Mouse (Mus musculus): ENCODE data around the gene 6430571L13Rik. TPM values are rescaled to one million over a fixed set of nuclear protein-coding genes. Genes with fewer than 3 reads are reported as not detected.

The 6430571L13Rik gene
- polyA plus RNA-seq, 1 experiment = 1.2 TPM

- WGBS = under 1% methylated on average over 31 of the region's 31 CpGs
These were observed 43.9 kb upstream of the 6430571L13Rik start for GRCm38 (mm10) chr9:107296501-107296965.

GRCm38 (mm10) chr9:107297059-107297458 lies 43.3 kb upstream of the 6430571L13Rik start:
- no peak for TF ChIP-seq CTCF (IDR thresholded peaks at IDR 0.05; ENCODE audit: borderline replicate concordance, control insufficient read depth, extremely low read depth, insufficient read depth, low read length, poor library complexity)
- no peak for TF ChIP-seq POLR2A (IDR thresholded peaks at IDR 0.05; ENCODE audit: control insufficient read depth, extremely low read depth, insufficient read depth, low read length, poor library complexity)
- Histone ChIP-seq H3K27ac (ENCODE audit: control insufficient read depth, insufficient read depth, low read length) (peak overlapping the region; percentile 13; the same call in 1 of the 2 replicates), H3K4me3 (ENCODE audit: control insufficient read depth, insufficient read depth, low read length) (peak overlapping the region; percentile 84), H3K36me3 (ENCODE audit: control insufficient read depth, insufficient read depth, low read length) (no peaks in the 10 kb centered on the region), H3K4me1 (replicated peaks; ENCODE audit: control insufficient read depth, insufficient read depth, low read length) (peaks cover 13% of the 10 kb centered on the region), H3K27me3 (ENCODE audit: control insufficient read depth, insufficient read depth, low read length) (no peaks in the 10 kb centered on the region; the same call in 1 of the 2 replicates)
- WGBS = 2% methylated on average over 16 of the region's 16 CpGs
- DNase-seq = no peak

More at GRCm38 (mm10) chr9:107296501-107296965, 43.9 kb upstream of the 6430571L13Rik start:
- Histone ChIP-seq H3K4me3 (ENCODE audit: control insufficient read depth, insufficient read depth, low read length) (peak overlapping the region; percentile 84), H3K36me3 (ENCODE audit: control insufficient read depth, insufficient read depth, low read length) (no peaks in the 10 kb centered on the region), H3K27ac (ENCODE audit: control insufficient read depth, insufficient read depth, low read length) (peak overlapping the region; percentile 13; the same call in 1 of the 2 replicates), H3K27me3 (ENCODE audit: control insufficient read depth, insufficient read depth, low read length) (no peaks in the 10 kb centered on the region; the same call in 1 of the 2 replicates), H3K4me1 (replicated peaks; ENCODE audit: control insufficient read depth, insufficient read depth, low read length) (peaks cover 13% of the 10 kb centered on the region)
- peak; percentile 86 for DNase-seq
- TF ChIP-seq POLR2A (IDR thresholded peaks at IDR 0.05; ENCODE audit: control insufficient read depth, extremely low read depth, insufficient read depth, low read length, poor library complexity) (no peak), CTCF (IDR thresholded peaks at IDR 0.05; ENCODE audit: borderline replicate concordance, control insufficient read depth, extremely low read depth, insufficient read depth, low read length, poor library complexity) (peak; percentile 9; the same call in 1 of the 2 replicates)

- WGBS = 33% methylated on average over 4 of the region's 4 CpGs
These were observed 42.7 kb upstream of the 6430571L13Rik start for GRCm38 (mm10) chr9:107297658-107298057.

GRCm38 (mm10) chr9:107298059-107298780 lies 42.2 kb upstream of the 6430571L13Rik start:
- WGBS = 49% methylated on average over 8 of the region's 8 CpGs
- no peak for TF ChIP-seq POLR2A (IDR thresholded peaks at IDR 0.05; ENCODE audit: control insufficient read depth, extremely low read depth, insufficient read depth, low read length, poor library complexity)
- TF ChIP-seq CTCF (IDR thresholded peaks at IDR 0.05; ENCODE audit: borderline replicate concordance, control insufficient read depth, extremely low read depth, insufficient read depth, low read length, poor library complexity) = no peak
- Histone ChIP-seq H3K27ac (ENCODE audit: control insufficient read depth, insufficient read depth, low read length) (no peak overlapping the region; the same call in 1 of the 2 replicates), H3K27me3 (ENCODE audit: control insufficient read depth, insufficient read depth, low read length) (no peaks in the 10 kb centered on the region; the same call in 1 of the 2 replicates), H3K36me3 (ENCODE audit: control insufficient read depth, insufficient read depth, low read length) (no peaks in the 10 kb centered on the region), H3K4me3 (ENCODE audit: control insufficient read depth, insufficient read depth, low read length) (peak overlapping the region; percentile 18), H3K4me1 (replicated peaks; ENCODE audit: control insufficient read depth, insufficient read depth, low read length) (peaks cover 13% of the 10 kb centered on the region)
- no peak for DNase-seq

More at GRCm38 (mm10) chr9:107297658-107298057, 42.7 kb upstream of the 6430571L13Rik start:
- Histone ChIP-seq H3K27ac (ENCODE audit: control insufficient read depth, insufficient read depth, low read length) (no peak overlapping the region), H3K36me3 (ENCODE audit: control insufficient read depth, insufficient read depth, low read length) (no peaks in the 10 kb centered on the region), H3K4me3 (ENCODE audit: control insufficient read depth, insufficient read depth, low read length) (peak overlapping the region; percentile 18; the same call in 1 of the 2 replicates), H3K27me3 (ENCODE audit: control insufficient read depth, insufficient read depth, low read length) (no peaks in the 10 kb centered on the region; the same call in 1 of the 2 replicates), H3K4me1 (replicated peaks; ENCODE audit: control insufficient read depth, insufficient read depth, low read length) (peaks cover 13% of the 10 kb centered on the region)
- DNase-seq = no peak
- no peak for TF ChIP-seq POLR2A (IDR thresholded peaks at IDR 0.05; ENCODE audit: control insufficient read depth, extremely low read depth, insufficient read depth, low read length, poor library complexity)
- no peak for TF ChIP-seq CTCF (IDR thresholded peaks at IDR 0.05; ENCODE audit: borderline replicate concordance, control insufficient read depth, extremely low read depth, insufficient read depth, low read length, poor library complexity)

GRCm38 (mm10) chr9:107298876-107299275 lies 41.5 kb upstream of the 6430571L13Rik start:
- Histone ChIP-seq H3K4me1 (replicated peaks; ENCODE audit: control insufficient read depth, insufficient read depth, low read length) (peaks cover 13% of the 10 kb centered on the region), H3K36me3 (ENCODE audit: control insufficient read depth, insufficient read depth, low read length) (no peaks in the 10 kb centered on the region), H3K27me3 (ENCODE audit: control insufficient read depth, insufficient read depth, low read length) (no peaks in the 10 kb centered on the region; the same call in 1 of the 2 replicates), H3K27ac (ENCODE audit: control insufficient read depth, insufficient read depth, low read length) (peak overlapping the region; percentile 24; the same call in 1 of the 2 replicates), H3K4me3 (ENCODE audit: control insufficient read depth, insufficient read depth, low read length) (no peak overlapping the region)
- 87% methylated on average over 6 of the region's 6 CpGs for WGBS
- no peak for TF ChIP-seq CTCF (IDR thresholded peaks at IDR 0.05; ENCODE audit: borderline replicate concordance, control insufficient read depth, extremely low read depth, insufficient read depth, low read length, poor library complexity)
- TF ChIP-seq POLR2A (IDR thresholded peaks at IDR 0.05; ENCODE audit: control insufficient read depth, extremely low read depth, insufficient read depth, low read length, poor library complexity) = no peak
- no peak for DNase-seq

GRCm38 (mm10) chr9:107299783-107300182 lies 40.6 kb upstream of the 6430571L13Rik start:
- no peak overlapping the region for H3K27ac ChIP-seq (ENCODE audit: control insufficient read depth, insufficient read depth, low read length)
- DNase-seq = no peak
- 95% methylated on average over 7 of the region's 7 CpGs for WGBS
- H3K36me3 ChIP-seq (ENCODE audit: control insufficient read depth, insufficient read depth, low read length) = no peaks in the 10 kb centered on the region
- no peak for TF ChIP-seq CTCF (IDR thresholded peaks at IDR 0.05; ENCODE audit: borderline replicate concordance, control insufficient read depth, extremely low read depth, insufficient read depth, low read length, poor library complexity)
- TF ChIP-seq POLR2A (IDR thresholded peaks at IDR 0.05; ENCODE audit: control insufficient read depth, extremely low read depth, insufficient read depth, low read length, poor library complexity) = no peak
- H3K27me3 ChIP-seq (ENCODE audit: control insufficient read depth, insufficient read depth, low read length) = no peaks in the 10 kb centered on the region; the same call in 1 of the 2 replicates
- peaks cover 14% of the 10 kb centered on the region for H3K4me1 ChIP-seq (replicated peaks; ENCODE audit: control insufficient read depth, insufficient read depth, low read length)
- no peak overlapping the region for H3K4me3 ChIP-seq (ENCODE audit: control insufficient read depth, insufficient read depth, low read length)
